Mouse (Mus musculus) liver, embryonic 14.5 days (tissue): ENCODE data around the gene Mall. TPM values are rescaled to one million over a fixed set of nuclear protein-coding genes. Genes with fewer than 3 reads are reported as not detected.

Experiments used
- ATAC-seq: fragments of 200-750 bp; cut with Nextera tagmentation; 2 replicates; pipeline ENCODE4 v1.8.0; 2017; ENCODE audit warnings: moderate number of reproducible peaks, mild to moderate bottlenecking, moderate library complexity; ENCODE audit not compliant: insufficient read depth
- DNase-seq, 3 experiments: peaks; one replicate each; pipeline ENCODE4 v3.0.0-alpha.2; 2012 to 2013; ENCODE audit warnings: low read depth in 3 of 3, low spot score in 3 of 3
- H3K27ac ChIP-seq: fragments of 300-500 bp; sonication (generic); 2 replicates; pipeline ENCODE4 v1.5.1; 2014; ENCODE audit warnings: moderate library complexity, mild to moderate bottlenecking, control low read depth, inconsistent platforms
- H3K27me3 ChIP-seq: fragments of 300-500 bp; sonication (generic); 2 replicates; pipeline ENCODE4 v1.6.1; 2014; ENCODE audit warnings: mild to moderate bottlenecking, low read length, moderate library complexity; ENCODE audit not compliant: control insufficient read depth, insufficient read depth
- H3K36me3 ChIP-seq: fragments of 300-500 bp; sonication (generic); replicated peaks from 2 replicates; pipeline ENCODE4 v1.6.1; 2014; ENCODE audit warnings: low read depth; ENCODE audit not compliant: control insufficient read depth, insufficient read depth
- H3K4me1 ChIP-seq, 2 experiments: fragments of 200-500 bp in 1 of 2; fragments of 300-500 bp in 1 of 2; sonication (generic) in 1 of 2; replicated peaks; 2 replicates each; pipeline ENCODE4 v1.6.1; 2012 to 2014; ENCODE audit warnings: antibody characterized with exemption in 1 of 2, inconsistent platforms in 1 of 2, low read length in 1 of 2; ENCODE audit not compliant: control insufficient read depth in 2 of 2, insufficient read depth in 2 of 2
- H3K4me2 ChIP-seq: fragments of 300-500 bp; sonication (generic); 2 replicates; pipeline ENCODE4 v1.6.1; 2014; ENCODE audit warnings: low read depth, mild to moderate bottlenecking, control low read depth, moderate library complexity
- H3K4me3 ChIP-seq, 2 experiments: fragments of 200-500 bp in 1 of 2; fragments of 300-500 bp in 1 of 2; sonication (generic) in 1 of 2; 2 replicates each; pipeline ENCODE4 v1.5.1; 2012 to 2014; ENCODE audit warnings: low read depth in 2 of 2, low read length in 2 of 2, mild to moderate bottlenecking in 2 of 2, control low read depth in 1 of 2, inconsistent platforms in 1 of 2, moderate library complexity in 1 of 2; ENCODE audit not compliant: insufficient read depth in 1 of 2
- H3K9ac ChIP-seq: fragments of 300-500 bp; sonication (generic); replicated peaks from 2 replicates; pipeline ENCODE4 v1.6.1; 2014; ENCODE audit warnings: mild to moderate bottlenecking, control low read depth, moderate library complexity
- H3K9me3 ChIP-seq: fragments of 300-500 bp; sonication (generic); 2 replicates; pipeline ENCODE4 v1.6.1; 2016; ENCODE audit warnings: low read length, mixed read lengths; ENCODE audit not compliant: control insufficient read depth
- CTCF ChIP-seq: IDR thresholded peaks from 2 replicates; pipeline ENCODE4 v1.5.1; 2016; ENCODE audit warnings: antibody characterized with exemption, low read depth, control low read depth
- EP300 ChIP-seq: IDR thresholded peaks from 2 replicates; pipeline ENCODE4 v1.6.1; 2016; ENCODE audit warnings: antibody characterized with exemption, low read depth
- WGBS: fragments of 180-500 bp; shearing (Covaris S2); extraction: QIAGEN DNeasy Blood & Tissue Kit; methylation state at CpG from one replicate; pipeline ENCODE4 v1.1.7; 2014; ENCODE audit not compliant: insufficient replicate concordance; 5-methylcytosine and 5-hydroxymethylcytosine counted together
- polyA plus RNA-seq, 2 experiments: library from polyadenylated mRNA; depleted of rRNA in 1 of 2; stranded (reverse) in 1 of 2; unstranded in 1 of 2; fragments of >200 nt; fragmentation: Nextera tagmentation in 1 of 2; extraction: Ambion mirVana in 1 of 2; gene quantifications; 2 replicates each; pipeline versions ENCODE4 v1.2.1 to v1.2.3; 2012 to 2014

Mall gene
- polyA plus RNA-seq, 2 experiments, result 0.02 TPM; not detected in 1

DNA sequence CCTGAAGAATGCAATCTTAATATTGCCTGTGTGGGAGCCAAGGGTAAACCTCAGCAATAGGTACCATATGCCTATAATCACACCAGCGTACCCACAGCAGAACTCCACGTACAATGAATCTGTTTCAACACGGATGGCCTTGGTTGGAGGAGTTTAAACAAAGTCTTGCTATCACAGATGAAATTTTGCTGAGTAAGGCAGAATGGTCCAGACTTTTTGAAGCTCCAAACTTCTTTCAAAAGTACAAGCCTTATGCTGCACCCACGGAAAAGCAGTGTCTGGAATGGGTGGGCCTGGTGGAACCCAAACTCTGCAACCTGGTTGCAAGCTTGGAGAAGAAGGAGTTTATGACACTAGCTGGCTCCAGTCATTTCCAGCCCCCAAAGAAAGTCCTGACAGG lies 40.5 kb downstream of the Mall start:
- no peak for DNase-seq
- H3K9ac ChIP-seq, result no peak overlapping the region
- H3K4me2 ChIP-seq, result no peak overlapping the region
- H3K4me1 ChIP-seq, result no peaks in the 10 kb centered on the region
- H3K9me3 ChIP-seq, result no peaks in the 10 kb centered on the region
- no peak overlapping the region for H3K27ac ChIP-seq
- no peaks in the 10 kb centered on the region; the same call in 1 of the 2 replicates for H3K27me3 ChIP-seq
- ATAC-seq, result no peak
- TF ChIP-seq EP300 (no peak), CTCF (no peak)
- no peaks in the 10 kb centered on the region for H3K36me3 ChIP-seq
- no peak overlapping the region for H3K4me3 ChIP-seq
- WGBS, result 55% methylated on average over 4 of the region's 4 CpGs

DNA sequence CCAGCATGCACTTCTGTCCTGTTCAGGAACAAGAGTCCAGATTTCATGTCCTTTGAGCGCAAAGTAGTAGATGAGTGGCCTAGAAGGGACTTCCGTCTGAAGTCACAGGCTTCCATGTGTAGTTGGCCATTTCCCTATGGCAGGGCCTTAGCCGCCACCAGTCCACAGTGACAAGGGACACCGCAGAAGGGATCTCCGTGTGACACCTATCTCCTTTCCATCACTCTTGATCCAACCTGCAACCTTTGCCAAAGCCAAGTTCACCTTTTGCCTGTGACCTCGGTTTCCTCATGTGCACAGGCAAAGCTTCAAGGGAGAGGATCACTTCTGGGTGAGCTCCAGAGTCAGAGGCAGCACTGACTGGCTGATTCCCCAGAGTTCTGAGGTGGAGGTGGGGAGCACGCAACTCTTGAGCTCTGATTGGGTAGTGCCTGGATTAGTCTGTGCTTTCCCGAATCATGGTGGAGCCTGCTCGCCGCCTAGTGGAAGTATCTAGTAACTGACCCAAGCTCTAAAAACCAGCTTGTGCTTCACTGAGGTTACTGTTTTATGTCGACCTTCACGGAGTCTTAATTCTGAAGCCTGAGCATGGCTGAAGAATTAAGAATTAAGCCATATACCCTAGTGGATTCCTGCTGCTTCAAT lies 45.9 kb downstream of the Mall start:
- ATAC-seq, result no peak

DNA sequence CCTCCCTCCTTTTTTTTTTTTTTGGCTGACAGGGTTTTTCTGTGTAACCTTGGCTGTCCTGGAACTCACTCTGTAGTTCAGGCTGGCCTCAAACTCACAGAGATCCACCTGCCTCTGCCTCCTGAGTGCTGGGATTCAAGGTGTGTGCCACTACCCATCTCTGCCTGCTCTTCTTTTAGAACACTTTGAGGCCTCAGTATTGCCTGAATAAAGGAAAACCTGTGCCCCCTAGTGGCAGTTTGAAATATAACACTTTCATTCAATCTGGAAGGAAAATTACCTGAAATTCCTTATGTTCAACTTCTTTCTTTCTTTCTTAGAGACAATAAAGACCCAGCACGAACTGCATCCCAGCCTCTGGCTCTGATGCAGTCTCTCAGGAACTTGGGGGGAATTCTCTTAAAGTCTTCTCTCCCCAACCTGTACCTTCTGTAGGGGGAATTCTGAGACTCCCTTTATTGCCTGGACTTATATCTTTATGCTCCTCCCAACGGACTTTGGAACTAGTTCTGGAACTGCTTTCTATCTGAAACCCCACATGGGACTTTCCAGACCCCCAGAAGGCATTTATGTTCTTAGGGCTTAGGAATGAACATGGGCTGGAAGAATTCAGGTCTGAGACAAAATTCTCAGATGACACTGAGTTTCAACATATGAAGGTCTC lies 61.8 kb downstream of the Mall start:
- no peak for ATAC-seq
- H3K4me1 ChIP-seq, result no peaks in the 10 kb centered on the region
- DNase-seq, result peak in 1 of 3 experiments; percentile 11
- no peak overlapping the region for H3K9ac ChIP-seq
- no peaks in the 10 kb centered on the region for H3K9me3 ChIP-seq
- no peaks in the 10 kb centered on the region for H3K27me3 ChIP-seq
- WGBS, result 17% methylated on average over 2 of the region's 2 CpGs
- no peak overlapping the region for H3K27ac ChIP-seq
- TF ChIP-seq CTCF, result peak; percentile 67
- no peak for TF ChIP-seq EP300
- H3K4me2 ChIP-seq, result no peak overlapping the region
- no peaks in the 10 kb centered on the region for H3K36me3 ChIP-seq
- no peak overlapping the region for H3K4me3 ChIP-seq

More for the DNA sequence above, 45.9 kb downstream of the Mall start:
- H3K4me1 ChIP-seq, result no peaks in the 10 kb centered on the region
- no peak overlapping the region for H3K4me2 ChIP-seq
- TF ChIP-seq CTCF (peak; percentile 74), EP300 (no peak)
- H3K4me3 ChIP-seq, result no peak overlapping the region
- H3K9me3 ChIP-seq, result no peaks in the 10 kb centered on the region
- DNase-seq, result peak; percentile 9 to 12 (median 11)
- H3K27ac ChIP-seq, result no peak overlapping the region
- no peaks in the 10 kb centered on the region for H3K36me3 ChIP-seq
- WGBS, result 32% methylated on average over 12 of the region's 12 CpGs
- H3K27me3 ChIP-seq, result no peaks in the 10 kb centered on the region; the same call in 1 of the 2 replicates
- no peak overlapping the region for H3K9ac ChIP-seq

GRCm38 (mm10) chr2:127667015-127667414 lies 62.7 kb downstream of the Mall start:
- H3K4me2 ChIP-seq, result no peak overlapping the region
- H3K4me1 ChIP-seq, result no peaks in the 10 kb centered on the region
- no peak for ATAC-seq
- no peak overlapping the region for H3K27ac ChIP-seq
- no peak for DNase-seq
- H3K9me3 ChIP-seq, result no peaks in the 10 kb centered on the region
- no peak overlapping the region for H3K9ac ChIP-seq
- no peaks in the 10 kb centered on the region for H3K27me3 ChIP-seq
- H3K4me3 ChIP-seq, result no peak overlapping the region
- no peak for TF ChIP-seq EP300
- no peak for TF ChIP-seq CTCF
- no peaks in the 10 kb centered on the region for H3K36me3 ChIP-seq

DNA sequence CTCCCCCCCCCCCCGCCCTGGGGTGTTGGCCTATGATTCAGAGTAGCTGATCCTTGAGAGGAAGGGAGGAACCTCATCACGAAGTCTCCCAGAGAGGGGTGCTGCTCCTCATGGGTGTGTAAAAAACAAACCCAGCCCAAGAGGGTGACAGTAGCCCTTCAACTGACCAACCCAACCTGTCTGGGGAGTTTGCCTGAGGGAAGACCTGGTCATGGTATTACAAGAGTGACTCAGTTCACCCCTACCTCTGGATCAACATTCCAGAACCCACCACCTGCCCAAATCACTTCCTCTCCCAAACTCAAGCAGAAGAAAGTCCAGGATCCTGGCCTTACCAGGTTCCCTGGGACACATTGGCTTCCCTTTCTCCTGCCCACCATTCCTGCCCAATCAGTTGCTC lies 67.0 kb downstream of the Mall start:
- H3K4me2 ChIP-seq, result no peak overlapping the region

More for the DNA sequence above, 67.0 kb downstream of the Mall start:
- no peaks in the 10 kb centered on the region for H3K4me1 ChIP-seq
- no peak overlapping the region for H3K27ac ChIP-seq
- H3K9ac ChIP-seq, result no peak overlapping the region
- no peak overlapping the region for H3K4me3 ChIP-seq
- WGBS, result 24% methylated on average over 2 of the region's 2 CpGs
- DNase-seq (no peak), ATAC-seq (no peak)
- TF ChIP-seq CTCF, result no peak
- TF ChIP-seq EP300, result no peak
- no peaks in the 10 kb centered on the region for H3K36me3 ChIP-seq
- no peaks in the 10 kb centered on the region for H3K27me3 ChIP-seq
- no peaks in the 10 kb centered on the region for H3K9me3 ChIP-seq
